Mouse (Mus musculus) forebrain, embryonic 12.5 days (tissue): ENCODE data around the gene Wdr41. TPM values are rescaled to one million over a fixed set of nuclear protein-coding genes. Genes with fewer than 3 reads are reported as not detected.

Experiments
- polyA plus RNA-seq: library from polyadenylated mRNA; unstranded; fragments of >200 nt; fragmentation: Nextera tagmentation; extraction: Ambion mirVana; gene quantifications from 2 replicates; pipeline ENCODE4 v1.2.1, GENCODE M21; 2016

The Wdr41 gene
- polyA plus RNA-seq, 1 experiment from 2014 or later: 23.5 TPM

Other genes starting within 250 kb of the Wdr41 start
- 249 and 258 TPM in 2 replicates for gene Tbca, start 187.4 kb upstream of the Wdr41 start, polyA plus RNA-seq
- gene Otp, start 100.7 kb upstream of the Wdr41 start, polyA plus RNA-seq: 6.0 and 7.1 TPM in 2 replicates